Mouse (Mus musculus) brain, embryonic 14.5 days (tissue): ENCODE results near the gene Crkl.

Experiments
- CTCF ChIP-seq: fragments of 200-500 bp; IDR thresholded peaks from 2 replicates; pipeline ENCODE4 v1.5.1; 2012; ENCODE audit warnings: inconsistent platforms, mild to moderate bottlenecking, moderate library complexity, borderline replicate concordance; ENCODE audit not compliant: insufficient read depth, insufficient read length; ENCODE audit errors: extremely low read depth
- POLR2A ChIP-seq: fragments of 200-500 bp; IDR thresholded peaks from 2 replicates; pipeline ENCODE4 v1.6.1; 2012; ENCODE audit warnings: mild to moderate bottlenecking, inconsistent platforms, borderline replicate concordance; ENCODE audit not compliant: poor library complexity, insufficient read depth, insufficient read length, severe bottlenecking; ENCODE audit errors: extremely low read depth

GRCm38 (mm10) chr16:17509240-17509597 lies 57.4 kb downstream of the Crkl start:
- TF ChIP-seq POLR2A (no peak), CTCF (no peak)
